In genomic region chr6:100502961-100503782, GRCm38 (mm10) we compare ENCODE assay signal across 9 mouse cellular contexts.
A peak's percentile ranks its signal among the peaks of the same experiment; 100 is the strongest.
DNase-seq lines count a peak whose midpoint lies in the region; ATAC-seq lines count a peak whose summit lies in the region.
"Had no signal": no experiment of that assay in that cellular context is flagged by ENCODE, and none has a peak within 500 bp of the region (broad histone marks: within the 10 kb centered on the region; RNA-seq: fewer than 3 reads in every experiment).

No protein-coding gene starts in this region.

- H3K4me3 ChIP-seq in kidney, embryonic 16.5 days (ENCODE audit: low read length), result no peak overlapping the region
- no peak overlapping the region for H3K4me3 ChIP-seq in embryonic facial prominence, embryonic 14.5 days (ENCODE audit: low read depth, low read length)
- no peak overlapping the region for H3K4me3 ChIP-seq in lung, embryonic 16.5 days (ENCODE audit: low read length)
- no peak overlapping the region for H3K4me3 ChIP-seq in midbrain, embryonic 13.5 days (replicated peaks)
- H3K4me3 ChIP-seq: heart, embryonic 13.5 days had no signal

- no peak overlapping the region for H3K9ac ChIP-seq in kidney, embryonic 16.5 days (replicated peaks; ENCODE audit: low read length)
- H3K9ac ChIP-seq in embryonic facial prominence, embryonic 14.5 days (ENCODE audit: low read depth, low read length), result no peak overlapping the region
- no peak overlapping the region for H3K9ac ChIP-seq in lung, embryonic 16.5 days (ENCODE audit: low read length)
- H3K9ac ChIP-seq in midbrain, embryonic 13.5 days (replicated peaks), result no peak overlapping the region
- H3K9ac ChIP-seq: heart, embryonic 13.5 days had no signal

- 65% methylated on average over 14 of the region's 14 CpGs for WGBS in kidney, embryonic 16.5 days
- 18% methylated on average over 13 of the region's 14 CpGs for WGBS in embryonic facial prominence, embryonic 14.5 days
- 58% methylated on average over 14 of the region's 14 CpGs for WGBS in lung, embryonic 16.5 days
- 67% methylated on average over 14 of the region's 14 CpGs for WGBS in midbrain, embryonic 13.5 days

- intact Hi-C loops in heart, postnatal 25 days (cut with DNase I), result loop anchor here (5.0 kb wide), 1 partner anchor 216 kb away; the partner anchor contains the start of gene Rybp

- peak; percentile 35 for DNase-seq in kidney, adult 18-20 months
- peak; percentile 78 for DNase-seq in adrenal gland, adult 8-10 months
- DNase-seq in embryonic facial prominence, embryonic 14.5 days (ENCODE audit: low spot score), result peak; percentile 92
- peak; percentile 23 for DNase-seq in heart, postnatal 25 days (ENCODE audit: low spot score)
- DNase-seq in natural killer cell, adult 2 months (ENCODE audit: low spot score in 2 of 2), result no peak

- no peak overlapping the region for H3K4me2 ChIP-seq in kidney, embryonic 16.5 days (replicated peaks; ENCODE audit: low read depth, low read length)
- H3K4me2 ChIP-seq in embryonic facial prominence, embryonic 14.5 days (ENCODE audit: low read depth, low read length), result no peak overlapping the region
- H3K4me2 ChIP-seq in lung, embryonic 16.5 days (ENCODE audit: low read depth, low read length), result no peak overlapping the region
- no peak overlapping the region for H3K4me2 ChIP-seq in midbrain, embryonic 13.5 days (replicated peaks)
- H3K4me2 ChIP-seq: heart, embryonic 13.5 days had no signal

- ATAC-seq in kidney, embryonic 16.5 days (ENCODE audit: low FRiP score, low TSS enrichment), result no peak
- peak; percentile 87 for ATAC-seq in embryonic facial prominence, embryonic 14.5 days (ENCODE audit: low read depth)
- ATAC-seq in lung, embryonic 16.5 days (ENCODE audit: low read depth), result peak; percentile 18; the same call in 1 of the 2 replicates
- ATAC-seq in midbrain, embryonic 13.5 days, result no peak

- H3K9me3 ChIP-seq in kidney, embryonic 16.5 days (ENCODE audit: low read length), result no peaks in the 10 kb centered on the region
- H3K9me3 ChIP-seq in embryonic facial prominence, embryonic 14.5 days (ENCODE audit: control insufficient read depth, low read length), result no peaks in the 10 kb centered on the region
- H3K9me3 ChIP-seq in lung, embryonic 16.5 days (ENCODE audit: control insufficient read depth, low read length), result no peaks in the 10 kb centered on the region
- no peaks in the 10 kb centered on the region for H3K9me3 ChIP-seq in midbrain, embryonic 13.5 days
- H3K9me3 ChIP-seq: heart, embryonic 13.5 days had no signal

- no peaks in the 10 kb centered on the region for H3K27me3 ChIP-seq in kidney, embryonic 16.5 days (ENCODE audit: insufficient read depth, low read length)
- H3K27me3 ChIP-seq in embryonic facial prominence, embryonic 14.5 days (replicated peaks; ENCODE audit: control insufficient read depth, insufficient read depth, low read length), result no peaks in the 10 kb centered on the region; the same call in 1 of the 2 replicates
- no peaks in the 10 kb centered on the region for H3K27me3 ChIP-seq in lung, embryonic 16.5 days (ENCODE audit: control insufficient read depth, insufficient read depth, low read depth, low read length)
- H3K27me3 ChIP-seq in midbrain, embryonic 13.5 days, result peaks cover 41% of the 10 kb centered on the region

- no peak overlapping the region for H3K27ac ChIP-seq in kidney, embryonic 16.5 days (ENCODE audit: low read length)
- H3K27ac ChIP-seq in embryonic facial prominence, embryonic 14.5 days (replicated peaks; ENCODE audit: low read depth, low read length), result peak overlapping the region; percentile 69
- no peak overlapping the region for H3K27ac ChIP-seq in lung, embryonic 16.5 days (ENCODE audit: low read length)
- H3K27ac ChIP-seq in midbrain, embryonic 13.5 days, result no peak overlapping the region
- H3K27ac ChIP-seq: heart, embryonic 13.5 days had no signal

- H3K4me1 ChIP-seq in kidney, embryonic 16.5 days (ENCODE audit: insufficient read depth, low read length), result 0 out of 2 replicates have a peak, but pooled peaks cover 10% of the 10 kb centered on the region
- peaks cover 39% of the 10 kb centered on the region for H3K4me1 ChIP-seq in embryonic facial prominence, embryonic 14.5 days (ENCODE audit: control insufficient read depth, insufficient read depth, low read length)
- no peaks in the 10 kb centered on the region for H3K4me1 ChIP-seq in lung, embryonic 16.5 days (replicated peaks; ENCODE audit: control insufficient read depth, insufficient read depth, low read length)
- H3K4me1 ChIP-seq in midbrain, embryonic 13.5 days (replicated peaks), result peaks cover 22% of the 10 kb centered on the region

- no peaks in the 10 kb centered on the region for H3K36me3 ChIP-seq in kidney, embryonic 16.5 days (ENCODE audit: insufficient read depth, low read length)
- H3K36me3 ChIP-seq in embryonic facial prominence, embryonic 14.5 days (ENCODE audit: control insufficient read depth, insufficient read depth, low read length), result no peaks in the 10 kb centered on the region
- no peaks in the 10 kb centered on the region for H3K36me3 ChIP-seq in lung, embryonic 16.5 days (ENCODE audit: control insufficient read depth, insufficient read depth, low read length)
- H3K36me3 ChIP-seq in midbrain, embryonic 13.5 days, result no peaks in the 10 kb centered on the region
- H3K36me3 ChIP-seq: heart, embryonic 13.5 days had no signal

Comparison
In these comparisons a context has a peak if more than half of its experiments do, and no peak if none do; other contexts are left out.
1. DNase-seq: peak in kidney, adult 18-20 months (single experiment), adrenal gland, adult 8-10 months (single experiment), embryonic facial prominence, embryonic 14.5 days (single experiment) and heart, postnatal 25 days (single experiment); none in natural killer cell, adult 2 months (0 of 2).
2. ATAC-seq: peak in embryonic facial prominence, embryonic 14.5 days (single experiment) and lung, embryonic 16.5 days (single experiment); none in kidney, embryonic 16.5 days (single experiment) and midbrain, embryonic 13.5 days (single experiment).